Mouse (Mus musculus) left cerebral cortex, adult 9 months (tissue): ENCODE data around the gene Spa17.

ENCODE experiments used
- DNase-seq, 2 experiments: peaks; one replicate each; pipeline ENCODE4 v3.0.0; 2022; ENCODE audit warnings: low spot score in 2 of 2

Spa17 gene

GRCm38 (mm10) chr9:37613182-37613910 is at the start of gene Spa17:
Gene Spa17 (minus strand): TSS chr9:37613722.
- peak; percentile 71 to 88 for DNase-seq

- DNase-seq, result no peak
These were observed 49.7 kb upstream of the Spa17 start for GRCm38 (mm10) chr9:37663210-37663609.

- DNase-seq, result no peak
These were observed 45.9 kb upstream of the Spa17 start for GRCm38 (mm10) chr9:37659413-37659812.

DNA sequence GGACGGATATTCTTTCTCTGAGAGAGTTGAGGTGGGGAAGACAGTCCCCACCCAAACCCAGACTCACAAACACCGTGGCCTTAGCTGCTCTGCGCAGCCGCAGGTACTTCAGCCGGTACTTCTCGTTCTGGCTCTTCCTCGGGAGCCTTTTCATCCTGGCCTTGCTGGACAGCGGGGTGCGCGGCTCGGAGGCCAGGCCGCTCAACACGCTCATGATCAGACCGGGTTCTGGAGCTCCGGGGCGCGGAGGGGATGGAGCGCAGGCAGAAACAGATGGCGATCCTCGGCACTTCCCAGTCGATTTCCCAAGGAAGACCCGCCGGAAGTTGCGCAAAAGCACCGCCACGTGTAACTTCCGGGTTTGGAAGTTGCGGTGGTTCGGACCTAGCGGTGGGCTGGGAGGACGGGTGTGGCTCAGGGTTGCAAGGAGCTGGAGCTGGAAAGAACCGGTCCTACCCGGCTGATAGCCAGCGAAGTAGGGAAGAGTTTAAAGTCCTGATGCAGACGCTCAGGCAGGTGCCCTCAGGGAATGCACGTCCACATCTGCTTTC is 43.5 kb upstream of the Spa17 start, which contains the start of gene Tbrg1:
TSS of gene Tbrg1 (minus strand) at position 382 of the 551 bp plus-strand sequence.
- DNase-seq, result peak; percentile 35 to 74

GRCm38 (mm10) chr9:37656439-37656881 is 42.9 kb upstream of the Spa17 start:
- peak in 1 of 2 experiments; percentile 12 for DNase-seq

- no peak for DNase-seq
These were observed 42.4 kb upstream of the Spa17 start for GRCm38 (mm10) chr9:37655961-37656360.

- no peak for DNase-seq
These were observed 40.3 kb upstream of the Spa17 start for GRCm38 (mm10) chr9:37653836-37654235.

DNA sequence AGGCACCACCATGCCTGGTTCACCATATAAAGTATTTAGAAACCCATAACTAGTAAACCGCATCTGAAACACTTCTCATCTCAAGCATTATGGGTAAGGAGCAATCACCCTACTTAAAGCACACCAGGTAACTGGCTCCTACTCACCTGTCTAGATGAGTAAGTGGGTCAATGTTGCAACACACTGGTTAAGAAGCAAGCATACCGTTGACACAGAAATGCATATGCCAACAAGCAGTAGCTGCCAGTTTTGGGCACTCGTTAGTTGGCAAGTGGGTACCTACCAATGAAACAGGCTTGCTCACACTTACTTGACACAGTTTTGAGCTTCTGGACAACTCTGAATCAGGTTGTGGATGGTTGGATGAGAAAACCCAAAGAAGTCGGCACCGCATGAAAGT is 37.1 kb upstream of the Spa17 start:
- DNase-seq, result no peak

DNA sequence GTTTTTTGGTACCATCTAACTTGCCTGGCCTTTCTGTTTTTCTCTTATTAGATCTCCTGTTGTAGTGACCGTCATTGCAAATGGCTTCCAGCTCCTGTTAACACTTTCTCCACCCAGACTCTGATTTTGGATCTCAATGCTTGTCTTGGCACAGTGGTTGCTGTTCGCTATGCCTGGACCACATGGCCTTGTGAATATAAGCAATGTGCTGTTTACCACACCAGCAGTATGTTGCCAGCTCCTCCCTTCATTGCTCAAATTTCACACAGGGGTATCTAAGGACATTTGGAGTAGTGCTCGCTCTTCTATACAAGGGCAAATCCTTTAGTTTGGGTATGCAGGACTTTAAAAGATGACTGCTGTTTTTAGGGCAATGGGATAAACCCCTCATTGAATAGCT is 32.7 kb upstream of the Spa17 start:
- no peak for DNase-seq

GRCm38 (mm10) chr9:37638721-37639120 is 25.2 kb upstream of the Spa17 start:
- no peak for DNase-seq

GRCm38 (mm10) chr9:37636800-37637542 is 23.4 kb upstream of the Spa17 start:
- DNase-seq, result no peak

- DNase-seq, result peak in 1 of 2 experiments; percentile 69
These were observed 22.8 kb upstream of the Spa17 start for GRCm38 (mm10) chr9:37636335-37636734.

- no peak for DNase-seq
These were observed 20.7 kb upstream of the Spa17 start for GRCm38 (mm10) chr9:37634269-37634668.

- DNase-seq, result no peak
These were observed 18.8 kb upstream of the Spa17 start for GRCm38 (mm10) chr9:37632305-37632704.

- DNase-seq, result no peak
These were observed 16.4 kb upstream of the Spa17 start for GRCm38 (mm10) chr9:37629941-37630340.

- DNase-seq, result no peak
These were observed 15.1 kb upstream of the Spa17 start for GRCm38 (mm10) chr9:37628581-37628980.

GRCm38 (mm10) chr9:37627263-37627662 is 13.7 kb upstream of the Spa17 start:
- no peak for DNase-seq

DNA sequence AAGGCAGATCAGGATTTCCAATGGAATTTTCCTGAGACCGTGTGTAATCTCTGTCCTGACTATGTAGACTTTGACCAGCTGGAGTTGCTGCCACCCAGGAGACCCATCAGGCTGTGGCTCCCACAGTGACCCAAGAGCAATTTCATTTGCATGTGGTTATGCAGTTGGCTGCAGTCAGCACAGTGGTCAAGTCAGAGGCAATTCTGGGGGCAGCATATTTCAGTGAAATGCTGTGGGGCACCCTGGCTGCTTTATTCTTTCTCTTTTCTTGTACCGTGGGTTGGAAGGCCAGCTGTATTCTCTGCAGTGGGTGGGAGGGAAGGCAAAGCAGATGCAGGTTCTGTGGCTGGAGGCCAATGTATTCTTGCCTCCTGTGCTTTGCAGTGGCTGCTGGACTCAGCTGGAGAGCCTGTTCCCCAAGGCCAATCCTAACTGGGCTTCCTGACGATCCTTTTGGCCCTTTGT is 12.6 kb upstream of the Spa17 start:
- DNase-seq, result peak in 1 of 2 experiments; percentile 57

DNA sequence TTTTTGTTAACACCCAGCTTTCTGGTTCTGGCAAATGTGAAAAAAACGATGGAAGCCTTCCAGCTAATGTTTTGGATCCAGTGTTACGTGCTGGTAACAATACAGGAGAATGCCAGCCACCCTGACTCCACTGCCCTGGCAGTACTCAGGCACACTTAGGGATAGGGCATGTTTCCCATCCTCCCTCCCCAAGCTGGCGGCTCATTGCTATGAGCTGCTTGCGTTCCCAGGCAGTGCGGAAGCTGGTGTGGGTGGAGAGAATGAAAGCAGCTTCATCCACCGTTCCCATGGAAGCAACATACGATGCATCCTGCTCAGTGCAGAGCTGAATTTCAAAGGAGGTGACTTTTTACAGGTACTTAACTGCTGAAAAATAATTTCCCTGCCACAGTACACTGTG is 12.1 kb upstream of the Spa17 start:
- DNase-seq, result peak; percentile 71 to 86

DNA sequence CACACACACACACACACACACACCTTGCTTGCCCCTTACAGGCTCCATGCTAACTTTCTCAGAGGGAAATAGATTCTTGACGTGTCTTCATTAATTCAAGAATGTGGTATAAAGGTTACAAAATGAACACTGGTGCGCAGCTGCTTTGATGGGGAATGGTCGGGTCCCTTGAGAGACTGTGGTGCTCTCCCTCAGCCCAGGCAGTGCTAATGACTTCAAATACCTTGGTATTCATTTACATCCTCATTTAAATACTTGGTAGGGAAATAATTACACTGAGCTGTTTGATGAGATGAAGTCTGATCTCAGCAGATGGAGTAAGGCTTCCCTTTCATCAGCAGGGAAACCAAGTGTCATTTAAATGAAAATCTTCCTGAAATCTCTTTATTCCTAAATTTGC is 11.6 kb upstream of the Spa17 start:
- DNase-seq, result no peak

DNA sequence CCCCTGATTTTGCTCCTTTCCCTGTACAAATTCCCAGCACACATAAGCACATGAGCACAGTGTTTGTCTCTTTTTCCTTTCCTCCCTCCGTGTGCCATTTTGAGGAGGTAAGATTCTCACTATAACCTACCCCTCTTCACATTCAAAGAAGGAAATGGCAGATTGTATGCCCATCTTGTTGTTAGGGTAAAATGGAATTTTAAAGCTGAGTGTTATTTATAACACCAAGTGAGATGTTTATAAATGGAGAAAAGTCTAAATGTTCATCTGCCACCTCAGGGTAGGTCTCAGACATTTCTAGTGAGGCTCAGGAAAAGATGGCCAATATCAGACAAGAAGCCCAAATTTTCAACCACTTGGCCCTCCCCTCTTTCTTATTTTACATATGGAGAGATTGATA is 11.0 kb upstream of the Spa17 start:
- DNase-seq, result no peak

DNA sequence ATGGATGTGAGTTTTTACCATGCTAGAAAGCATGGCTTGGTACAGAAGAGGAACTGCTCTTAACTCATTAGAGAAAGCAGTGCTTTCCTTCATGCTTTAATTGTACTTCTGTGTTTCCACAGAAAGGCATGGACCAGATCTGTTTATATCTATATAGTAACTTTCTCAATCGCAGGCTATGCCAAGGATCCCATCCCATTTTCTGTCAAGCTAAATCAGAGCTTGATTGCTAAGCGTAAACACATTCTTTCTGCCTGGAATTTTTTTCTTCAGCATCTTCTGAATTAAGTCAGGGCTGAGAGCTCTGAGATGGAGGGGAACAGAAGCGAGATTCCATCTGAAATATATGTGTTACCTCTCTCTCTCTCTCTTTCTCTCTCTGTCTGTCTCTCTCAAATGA is 10.5 kb upstream of the Spa17 start:
- no peak for DNase-seq

GRCm38 (mm10) chr9:37621290-37621689 is 7.8 kb upstream of the Spa17 start:
- DNase-seq, result peak in 1 of 2 experiments; percentile 74
